Mouse (Mus musculus) ES-E14 (cell line): ENCODE measurements around the gene Clec2h.

Source experiments
- HCFC1 ChIP-seq: IDR thresholded peaks from 2 replicates; pipeline ENCODE4 v1.6.1; 2012; ENCODE audit warnings: low read length, inconsistent platforms, borderline replicate concordance; ENCODE audit not compliant: insufficient read depth
- ZC3H11A ChIP-seq: IDR thresholded peaks from 2 replicates; pipeline ENCODE4 v1.6.1; 2012; ENCODE audit warnings: low read depth, mild to moderate bottlenecking, inconsistent platforms, low read length, borderline replicate concordance
- ZNF384 ChIP-seq: IDR thresholded peaks from 2 replicates; pipeline ENCODE4 v1.6.1; 2012; ENCODE audit warnings: low read depth, low read length, inconsistent platforms

GRCm38 (mm10) chr6:128650187-128650586 lies 12.0 kb upstream of the Clec2h start:
- TF ChIP-seq HCFC1 (no peak), ZC3H11A (no peak), ZNF384 (no peak)
